Mouse (Mus musculus) inflammation-experienced regulatory T-cells, adult 16 weeks (primary cell): ENCODE results near the gene Rbm5. TPM values are rescaled to one million over a fixed set of nuclear protein-coding genes. Genes with fewer than 3 reads are reported as not detected.

Source experiments
- polyA plus RNA-seq: library from polyadenylated mRNA; unstranded; fragments of 100-300 nt; shearing (Covaris generic); gene quantifications from one replicate; pipeline ENCODE4 v1.2.1, GENCODE M21; 2017

The Rbm5 gene
- polyA plus RNA-seq = 360 TPM

GRCm38 (mm10) chr9:107770374-107771290 is at the start of gene Rbm5:
Rbm5 (minus strand) TSS chr9:107770996.

GRCm38 (mm10) chr9:107709697-107710483 is 60.9 kb downstream of the Rbm5 start, which contains the start of gene Sema3f:
Sema3f (minus strand) TSS chr9:107710475.

Other genes starting within 250 kb of the Rbm5 start
- gene Tmem115, start 237.1 kb downstream of the Rbm5 start, polyA plus RNA-seq = 63.5 TPM
- gene Cyb561d2, start 228.8 kb downstream of the Rbm5 start, polyA plus RNA-seq = 62.6 TPM
- 68.1 TPM for gene Nprl2, start 228.8 kb downstream of the Rbm5 start, polyA plus RNA-seq
- 4.1 TPM for gene Zmynd10, start 223.7 kb downstream of the Rbm5 start, polyA plus RNA-seq
- gene Rassf1, start 219.4 kb downstream of the Rbm5 start, polyA plus RNA-seq = 91.3 TPM
- gene Tusc2, start 207.7 kb downstream of the Rbm5 start, polyA plus RNA-seq = 13.4 TPM
- 17.7 TPM for gene Hyal2, start 203.1 kb downstream of the Rbm5 start, polyA plus RNA-seq
- 6.9 TPM for gene Hyal1, start 194.1 kb downstream of the Rbm5 start, polyA plus RNA-seq
- gene Naa80, start 192.1 kb downstream of the Rbm5 start, polyA plus RNA-seq = 26.1 TPM
- gene Hyal3, start 190.2 kb downstream of the Rbm5 start, polyA plus RNA-seq = 0.85 TPM
- 24.9 TPM for gene Ifrd2, start 183.4 kb downstream of the Rbm5 start, polyA plus RNA-seq
- not detected for gene Sema3b, start 161.8 kb downstream of the Rbm5 start, polyA plus RNA-seq
- gene Gnai2, start 135.6 kb downstream of the Rbm5 start, polyA plus RNA-seq = 327 TPM
- not detected for gene Slc38a3, start 101.5 kb downstream of the Rbm5 start, polyA plus RNA-seq
- 0.77 TPM for gene Gnat1, start 91.3 kb downstream of the Rbm5 start, polyA plus RNA-seq
- gene Sema3f, start 60.5 kb downstream of the Rbm5 start, polyA plus RNA-seq = not detected
- gene Rbm6, start 102.2 kb upstream of the Rbm5 start, polyA plus RNA-seq = 137 TPM
- gene Mon1a, start 117.2 kb upstream of the Rbm5 start, polyA plus RNA-seq = 28.1 TPM
- gene Mst1r, start 135.9 kb upstream of the Rbm5 start, polyA plus RNA-seq = not detected
- gene Actl11, start 157.5 kb upstream of the Rbm5 start, polyA plus RNA-seq = not detected
- not detected for gene Camkv, start 164.7 kb upstream of the Rbm5 start, polyA plus RNA-seq
- gene Traip, start 179.1 kb upstream of the Rbm5 start, polyA plus RNA-seq = 8.0 TPM
- 356 TPM for gene Uba7, start 204.5 kb upstream of the Rbm5 start, polyA plus RNA-seq
- not detected for gene Gm20661, start 212.1 kb upstream of the Rbm5 start, polyA plus RNA-seq
- gene Inka1, start 214.9 kb upstream of the Rbm5 start, polyA plus RNA-seq = 2.0 TPM
- not detected for gene Cdhr4, start 221.5 kb upstream of the Rbm5 start, polyA plus RNA-seq
- 0.93 TPM for gene Gm20662, start 225.4 kb upstream of the Rbm5 start, polyA plus RNA-seq
- 91.0 TPM for gene Ip6k1, start 231.5 kb upstream of the Rbm5 start, polyA plus RNA-seq